Mouse (Mus musculus) liver, postnatal 0 days (tissue): Measurements from ENCODE around the gene Bace1.

Source experiments
- CTCF ChIP-seq: sonication (generic); IDR thresholded peaks from 2 replicates; pipeline ENCODE4 v1.5.1; 2016; ENCODE audit warnings: antibody characterized with exemption, low read depth
- EP300 ChIP-seq: IDR thresholded peaks from 2 replicates; pipeline ENCODE4 v1.6.1; 2016; ENCODE audit warnings: antibody characterized with exemption, low read depth, mild to moderate bottlenecking

GRCm38 (mm10) chr9:45797271-45797670, 41.1 kb upstream of the Bace1 start:
- TF ChIP-seq EP300 (no peak), CTCF (peak; percentile 32; the same call in 1 of the 2 replicates)
